Mouse (Mus musculus) CD4-positive helper T cell, adult 2 months (primary cell): ENCODE measurements at regions not wholly inside any gene's neighbourhood (a gene's known extent, or its start where the extent isn't known, plus 50 kb on each side); places are given as distances from the start of the nearest gene placed in this dataset.
A peak's percentile ranks its signal among the peaks of the same experiment; 100 is the strongest.

Experiments
- DNase-seq: peaks from one replicate; pipeline ENCODE4 v3.0.0-alpha.2; 2012; ENCODE audit warnings: low read depth, missing footprints, low spot score

GRCm38 (mm10) chr11:79825881-79826280 is 136.3 kb downstream of the Utp6 start:
- DNase-seq: no peak

GRCm38 (mm10) chr11:79823631-79824310 is 138.4 kb downstream of the Utp6 start:
- DNase-seq: no peak

- no peak for DNase-seq
Measured at GRCm38 (mm10) chr11:79821986-79822385, 140.2 kb downstream of the Utp6 start.

- no peak for DNase-seq
Measured at GRCm38 (mm10) chr11:79815156-79815555, 147.0 kb downstream of the Utp6 start.

- peak; percentile 70 for DNase-seq
Measured at GRCm38 (mm10) chr11:79806911-79807466, 155.2 kb downstream of the Utp6 start.

GRCm38 (mm10) chr11:79806417-79806816 is 155.8 kb downstream of the Utp6 start:
- DNase-seq: no peak

GRCm38 (mm10) chr11:79805981-79806415 is 156.2 kb downstream of the Utp6 start:
- DNase-seq: no peak

GRCm38 (mm10) chr11:79803971-79804370 is 158.2 kb downstream of the Utp6 start:
- DNase-seq: no peak

- DNase-seq: no peak
Measured at GRCm38 (mm10) chr11:79803006-79803405, 159.2 kb downstream of the Utp6 start.

GRCm38 (mm10) chr11:79802566-79802965 is 159.6 kb downstream of the Utp6 start:
- no peak for DNase-seq

- DNase-seq: no peak
Measured at GRCm38 (mm10) chr11:79800256-79800655, 161.9 kb downstream of the Utp6 start.

GRCm38 (mm10) chr11:79788251-79788741 is 173.9 kb downstream of the Utp6 start:
- DNase-seq: no peak

GRCm38 (mm10) chr11:79787766-79788165 is 174.4 kb downstream of the Utp6 start:
- DNase-seq: no peak

GRCm38 (mm10) chr11:79784071-79784470 is 178.1 kb downstream of the Utp6 start:
- no peak for DNase-seq

- DNase-seq: no peak
Measured at GRCm38 (mm10) chr11:79781966-79782365, 180.2 kb downstream of the Utp6 start.

- no peak for DNase-seq
Measured at GRCm38 (mm10) chr11:79779756-79780155, 182.4 kb downstream of the Utp6 start.

- no peak for DNase-seq
Measured at GRCm38 (mm10) chr11:79778522-79778921, 183.7 kb downstream of the Utp6 start.

- DNase-seq: no peak
Measured at GRCm38 (mm10) chr11:79777988-79778387, 184.2 kb downstream of the Utp6 start.

- DNase-seq: no peak
Measured at GRCm38 (mm10) chr11:79776577-79776976, 185.6 kb downstream of the Rab11fip4 start.

- no peak for DNase-seq
Measured at GRCm38 (mm10) chr11:79773755-79774154, 182.7 kb downstream of the Rab11fip4 start.

- no peak for DNase-seq
Measured at GRCm38 (mm10) chr11:79771431-79771830, 180.4 kb downstream of the Rab11fip4 start.

- DNase-seq: no peak
Measured at GRCm38 (mm10) chr11:79767111-79767510, 176.1 kb downstream of the Rab11fip4 start.

GRCm38 (mm10) chr11:79766036-79766435 is 175.0 kb downstream of the Rab11fip4 start:
- no peak for DNase-seq
